Mouse (Mus musculus) liver, adult 2 months (tissue): ENCODE results near the gene Ruvbl2.
A peak's percentile ranks its signal among the peaks of the same experiment; 100 is the strongest.

Source experiments
- CTCF ChIP-seq: fragments of 200-500 bp; IDR thresholded peaks from 2 replicates; pipeline ENCODE4 v1.5.1; 2011; ENCODE audit warnings: low read depth, low read length, control low read depth
- POLR2A ChIP-seq: fragments of 200-500 bp; IDR thresholded peaks from 2 replicates; pipeline ENCODE4 v1.6.1; 2011; ENCODE audit warnings: low read length, control low read depth; ENCODE audit not compliant: insufficient read depth; ENCODE audit errors: extremely low read depth

GRCm38 (mm10) chr7:45477003-45477402, 39.1 kb upstream of the Ruvbl2 start:
- TF ChIP-seq CTCF: peak; percentile 60; the same call in 1 of the 2 replicates
- no peak for TF ChIP-seq POLR2A
